Mouse (Mus musculus) gonadal fat pad, adult 2 months (tissue): ENCODE results near the gene Cadm2. TPM values are rescaled to one million over a fixed set of nuclear protein-coding genes. Genes with fewer than 3 reads are reported as not detected.

Source experiments
- DNase-seq: peaks from one replicate; pipeline ENCODE4 v3.0.0-alpha.2; 2012; ENCODE audit warnings: low read depth
- polyA plus RNA-seq: library from polyadenylated mRNA; depleted of rRNA; stranded (reverse); fragments of >200 nt; gene quantifications from 2 replicates; pipeline ENCODE4 v1.2.3, GENCODE M21; 2012; rRNA removed

The Cadm2 gene
- polyA plus RNA-seq: 1.8 and 2.4 TPM in 2 replicates

- peak; percentile 9 for DNase-seq
These were observed at the start of gene Cadm2 for GRCm38 (mm10) chr16:67620826-67621505. Gene Cadm2, minus strand, starts transcription at chr16:67620908.

- DNase-seq: no peak
These were observed 26.2 kb upstream of the Cadm2 start for GRCm38 (mm10) chr16:67646930-67647329.

GRCm38 (mm10) chr16:67643651-67644050 lies 22.9 kb upstream of the Cadm2 start:
- no peak for DNase-seq

- no peak for DNase-seq
These were observed 564 bp downstream of the Cadm2 start for GRCm38 (mm10) chr16:67619906-67620781.

- no peak for DNase-seq
These were observed 1.3 kb downstream of the Cadm2 start for GRCm38 (mm10) chr16:67619416-67619815.

- DNase-seq: no peak
These were observed 1.9 kb downstream of the Cadm2 start for GRCm38 (mm10) chr16:67618817-67619216.

- no peak for DNase-seq
These were observed 2.9 kb downstream of the Cadm2 start for GRCm38 (mm10) chr16:67617811-67618210.

- DNase-seq: no peak
These were observed 3.5 kb downstream of the Cadm2 start for GRCm38 (mm10) chr16:67617256-67617655.

- no peak for DNase-seq
These were observed 6.8 kb downstream of the Cadm2 start for GRCm38 (mm10) chr16:67613876-67614275.

GRCm38 (mm10) chr16:67610904-67611681 lies 9.6 kb downstream of the Cadm2 start:
- no peak for DNase-seq

- no peak for DNase-seq
These were observed 11.6 kb downstream of the Cadm2 start for GRCm38 (mm10) chr16:67609116-67609515.

GRCm38 (mm10) chr16:67608499-67608898 lies 12.2 kb downstream of the Cadm2 start:
- DNase-seq: no peak

GRCm38 (mm10) chr16:67605661-67606060 lies 15.0 kb downstream of the Cadm2 start:
- DNase-seq: no peak

- DNase-seq: no peak
These were observed 20.7 kb downstream of the Cadm2 start for GRCm38 (mm10) chr16:67599981-67600380.

GRCm38 (mm10) chr16:67598841-67599240 lies 21.9 kb downstream of the Cadm2 start:
- no peak for DNase-seq

- no peak for DNase-seq
These were observed 29.7 kb downstream of the Cadm2 start for GRCm38 (mm10) chr16:67591015-67591414.

- no peak for DNase-seq
These were observed 41.7 kb downstream of the Cadm2 start for GRCm38 (mm10) chr16:67578842-67579517.

GRCm38 (mm10) chr16:67575557-67575956 lies 45.2 kb downstream of the Cadm2 start:
- no peak for DNase-seq

GRCm38 (mm10) chr16:67526992-67527391 lies 93.7 kb downstream of the Cadm2 start:
- no peak for DNase-seq

- no peak for DNase-seq
These were observed 95.8 kb downstream of the Cadm2 start for GRCm38 (mm10) chr16:67524878-67525277.

- DNase-seq: no peak
These were observed 102.4 kb downstream of the Cadm2 start for GRCm38 (mm10) chr16:67518311-67518710.

- DNase-seq: no peak
These were observed 105.2 kb downstream of the Cadm2 start for GRCm38 (mm10) chr16:67515549-67515948.
